Mouse (Mus musculus): ENCODE measurements around the gene Pole2. TPM values are rescaled to one million over a fixed set of nuclear protein-coding genes. Genes with fewer than 3 reads are reported as not detected.
A peak's percentile ranks its signal among the peaks of the same experiment; 100 is the strongest.
"Not testable (repeated sequence)": the region's sequence is repeated elsewhere in the genome, so short reads cannot be mapped to it uniquely, and the experiment has no call there.

Pole2 gene
- total RNA-seq, 2 experiments from 2014 or later, result 0.79 TPM; not detected in 1

DNA sequence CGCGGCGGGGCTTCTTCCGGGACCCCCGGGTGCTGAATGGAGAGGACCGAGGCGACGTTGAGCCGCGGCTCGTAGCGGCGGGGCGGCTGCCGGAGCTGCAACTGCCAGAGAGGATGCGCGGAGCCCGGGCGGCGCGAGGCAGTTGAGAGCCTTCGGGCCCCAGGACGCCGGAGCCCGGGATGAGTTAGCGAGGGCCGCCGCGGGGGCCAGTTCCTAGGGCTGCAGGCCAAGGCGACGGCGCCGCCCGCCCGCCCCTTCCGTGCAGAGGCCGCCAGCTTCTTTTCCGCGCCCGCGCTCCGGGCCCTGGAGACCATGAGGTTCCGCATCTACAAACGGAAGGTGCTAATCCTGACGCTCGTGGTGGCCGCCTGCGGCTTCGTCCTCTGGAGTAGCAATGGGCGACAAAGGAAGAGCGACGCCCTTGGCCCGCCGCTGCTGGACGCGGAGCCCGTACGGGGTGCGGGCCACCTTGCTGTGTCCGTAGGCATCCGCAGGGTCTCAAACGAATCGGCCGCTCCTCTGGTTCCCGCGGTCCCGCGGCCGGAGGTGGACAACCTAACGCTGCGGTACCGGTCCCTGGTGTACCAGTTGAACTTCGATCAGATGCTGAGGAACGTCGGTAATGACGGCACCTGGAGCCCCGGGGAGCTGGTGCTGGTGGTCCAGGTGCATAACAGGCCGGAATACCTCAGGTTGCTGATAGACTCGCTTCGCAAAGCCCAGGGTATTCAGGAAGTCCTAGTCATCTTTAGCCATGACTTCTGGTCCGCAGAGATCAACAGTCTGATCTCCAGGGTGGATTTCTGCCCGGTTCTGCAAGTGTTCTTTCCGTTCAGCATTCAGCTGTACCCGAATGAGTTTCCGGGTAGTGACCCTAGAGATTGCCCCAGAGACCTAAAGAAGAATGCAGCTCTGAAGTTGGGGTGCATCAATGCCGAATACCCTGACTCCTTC lies 43.4 kb downstream of the Pole2 start:
- DNase-seq (ENCODE audit: low spot score in 2 of 2), result no peak
- intact Hi-C loops (cut with DNase I), result loop anchor here (1.0 kb wide), 1 partner anchor 13 kb away; the partner anchor contains the start of gene Gm49383

DNA sequence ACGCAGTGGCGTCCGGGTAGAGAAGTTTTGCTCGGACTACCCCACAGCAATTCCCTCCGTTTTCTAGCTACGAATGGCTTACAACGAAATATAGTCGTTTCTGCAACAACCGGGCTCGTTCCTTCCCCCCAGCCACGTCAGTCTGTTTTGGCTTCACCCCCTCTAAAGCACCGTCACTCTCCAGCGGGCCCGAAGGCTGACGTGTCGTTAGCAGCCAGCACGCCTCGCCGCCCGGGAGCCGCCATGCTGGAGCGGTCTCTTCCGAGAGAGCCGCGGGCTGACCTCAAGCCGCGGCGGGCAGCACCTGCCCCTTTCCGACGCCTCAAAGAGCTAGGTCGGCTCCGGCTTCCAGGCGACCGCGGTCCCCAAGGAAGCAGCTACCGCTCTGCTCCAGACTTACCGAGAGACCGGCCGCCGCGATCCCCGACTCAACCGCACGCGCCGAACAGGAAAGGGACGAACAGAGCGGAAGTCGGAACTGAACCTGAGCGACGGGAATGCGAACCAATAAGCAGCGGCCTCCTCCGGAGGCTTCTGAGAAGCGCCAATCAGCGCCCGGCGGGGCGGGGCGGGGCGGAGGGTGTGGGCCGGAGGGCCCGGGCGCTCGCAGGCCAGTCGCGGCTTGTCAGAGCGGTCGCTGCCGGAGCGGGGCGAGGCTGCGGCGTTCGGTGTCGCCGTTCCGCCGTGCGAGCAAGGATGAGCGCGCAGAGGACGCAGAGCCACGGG lies 44.2 kb downstream of the Pole2 start, which contains the start of the genes Rpl36al and Mgat2:
Gene Rpl36al (minus strand): TSS at position 501 of the 726 bp plus-strand sequence.
Gene Mgat2 (plus strand): TSS at position 575 of the 726 bp plus-strand sequence.
- intact Hi-C loops (cut with DNase I), result loop anchor here (1.0 kb wide), 1 partner anchor 14 kb away; the partner anchor contains the start of gene Gm49383
- peak; percentile 98 for DNase-seq (ENCODE audit: low spot score in 2 of 2)

DNA sequence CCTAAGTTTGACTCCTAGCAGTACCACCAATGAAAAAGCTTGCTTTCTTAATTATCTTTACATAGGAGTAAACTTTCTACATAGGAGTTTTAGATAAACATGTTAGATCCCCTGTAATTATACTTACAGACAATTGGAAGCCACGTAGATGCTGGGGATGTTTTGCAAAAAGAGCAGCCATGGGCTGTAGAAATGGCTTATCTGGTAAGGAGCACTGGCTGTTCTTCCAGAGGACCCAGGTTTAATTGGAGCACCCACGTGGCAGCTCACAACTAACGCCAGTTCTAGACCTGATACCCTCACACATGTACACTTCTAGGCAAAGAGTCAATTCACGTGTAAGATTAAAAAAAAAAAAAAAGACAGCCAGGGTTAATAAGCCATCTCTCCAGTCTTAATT lies 46.2 kb downstream of the Pole2 start:
- intact Hi-C loops (cut with DNase I), result no loop called here
- no peak for DNase-seq (ENCODE audit: low spot score in 2 of 2)

DNA sequence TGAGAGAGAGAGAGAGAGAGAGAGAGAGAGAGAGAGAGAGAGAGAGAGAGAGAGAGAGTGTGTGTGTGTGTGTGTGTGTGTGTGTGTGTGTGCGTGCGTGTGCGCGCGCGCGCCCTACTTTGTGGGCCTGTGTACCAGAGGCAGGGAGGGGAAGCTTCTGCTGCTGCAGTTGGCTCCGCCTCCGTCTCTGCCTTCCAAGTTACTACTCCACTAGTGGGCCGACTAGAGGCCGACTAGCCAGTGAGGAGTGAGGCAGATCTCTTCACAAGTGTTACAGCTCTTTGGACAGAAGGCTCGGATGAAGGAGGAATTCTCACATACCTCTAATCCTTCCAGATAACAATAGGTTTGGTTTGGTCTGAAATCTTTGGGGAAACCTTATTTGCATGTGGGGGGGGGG lies 48.6 kb downstream of the Pole2 start:
- intact Hi-C loops (cut with DNase I), result no loop called here
- DNase-seq (ENCODE audit: low spot score in 2 of 2), result no peak

DNA sequence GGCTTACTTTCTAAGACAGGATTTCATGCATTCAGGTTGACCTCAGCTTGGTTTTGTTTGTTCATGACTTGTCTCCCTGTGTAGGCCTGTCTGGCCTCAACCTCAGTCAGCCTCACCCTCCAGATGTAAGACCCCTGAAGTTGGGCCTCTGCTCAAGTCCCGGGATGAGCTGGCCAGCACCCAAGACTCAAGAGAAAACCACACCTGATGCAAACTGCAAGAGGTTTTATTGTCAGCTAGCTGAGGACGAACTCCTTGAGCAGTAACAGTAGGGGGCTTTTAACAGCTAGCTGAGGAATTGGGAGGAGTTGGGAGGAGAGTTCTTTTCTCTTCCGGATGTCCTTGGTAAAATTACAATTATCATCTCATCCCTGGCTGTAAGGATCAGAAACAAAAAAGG lies 50.5 kb downstream of the Pole2 start:
- intact Hi-C loops (cut with DNase I), result no loop called here
- DNase-seq (ENCODE audit: low spot score in 2 of 2), result no peak

DNA sequence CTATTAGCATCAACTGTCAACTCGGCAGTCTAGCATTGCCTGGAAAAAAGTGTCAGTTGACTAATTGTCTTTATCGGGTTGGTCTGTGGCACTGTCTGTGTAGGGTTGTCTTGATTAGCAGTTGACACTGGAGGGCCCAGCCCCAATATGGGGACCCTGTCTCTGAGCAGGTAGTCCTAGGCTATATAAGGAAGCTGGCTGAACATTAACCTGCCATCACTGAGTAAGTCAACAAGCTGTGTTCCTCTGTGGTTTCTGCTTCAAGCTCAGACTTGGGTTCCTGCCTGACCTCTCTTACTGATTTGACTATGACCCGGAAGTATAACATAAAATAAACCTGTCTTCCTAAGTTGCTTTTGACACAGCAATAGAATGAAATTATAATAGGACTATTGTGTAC lies 52.0 kb downstream of the Pole2 start:
- intact Hi-C loops (cut with DNase I), result no loop called here
- DNase-seq (ENCODE audit: low spot score in 2 of 2), result no peak

DNA sequence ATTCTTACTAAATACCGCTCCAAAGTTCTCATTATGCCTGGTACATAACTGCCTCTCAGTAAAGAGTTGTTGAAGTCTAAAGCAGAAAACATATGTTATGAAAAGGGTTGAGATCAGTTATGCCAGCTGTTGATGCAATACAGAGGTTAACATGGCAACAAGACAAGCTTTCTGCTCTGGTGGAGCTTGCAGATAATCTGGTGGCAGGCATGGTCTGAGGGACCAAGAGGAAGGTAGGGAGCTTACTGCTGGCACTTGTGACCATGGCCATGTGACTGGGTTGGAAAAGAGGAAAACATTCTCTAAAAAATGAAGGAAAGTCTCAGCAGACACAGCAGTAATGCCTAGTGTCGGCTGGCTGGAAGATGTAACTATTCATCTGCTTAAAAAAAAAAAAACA lies 56.7 kb downstream of the Pole2 start:
- intact Hi-C loops (cut with DNase I), result no loop called here
- no peak for DNase-seq (ENCODE audit: low spot score in 2 of 2)

DNA sequence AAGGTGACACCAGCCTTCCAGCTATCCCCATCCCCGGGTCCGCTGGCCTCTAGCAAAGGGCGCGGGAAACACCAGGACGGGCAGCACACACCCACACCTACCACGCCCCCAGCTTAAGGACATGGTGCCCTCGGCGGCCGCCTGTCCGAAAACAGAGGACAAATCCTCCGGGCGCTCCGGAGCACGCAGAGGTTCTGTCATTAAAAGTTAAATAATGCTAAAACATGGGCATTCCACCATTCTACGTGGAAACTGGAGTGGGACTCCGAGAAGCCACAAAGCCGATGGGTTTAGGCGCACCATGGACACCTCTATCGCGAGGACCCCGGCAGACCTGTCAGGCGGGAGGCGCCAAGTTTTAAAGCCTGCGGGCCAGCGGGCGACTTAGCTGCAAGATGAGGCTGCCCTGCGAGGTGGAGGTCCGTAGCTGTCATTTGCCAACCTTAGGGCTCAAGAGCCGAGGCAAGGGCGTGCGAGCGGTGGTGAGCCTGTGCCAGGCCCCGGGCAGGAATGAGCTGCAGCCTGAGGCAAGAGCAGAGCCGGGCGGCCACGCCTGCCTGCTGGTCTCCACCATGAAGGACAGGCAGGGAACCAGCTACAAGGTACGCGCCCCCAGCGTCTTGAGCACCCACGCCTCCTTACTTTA lies 59.4 kb downstream of the Pole2 start, which contains the start of gene Lrr1:
Gene Lrr1 (plus strand): TSS at position 354 of the 646 bp plus-strand sequence.
- DNase-seq (ENCODE audit: low spot score in 2 of 2), result peak; percentile 83 to 88
- intact Hi-C loops (cut with DNase I), result no loop called here

DNA sequence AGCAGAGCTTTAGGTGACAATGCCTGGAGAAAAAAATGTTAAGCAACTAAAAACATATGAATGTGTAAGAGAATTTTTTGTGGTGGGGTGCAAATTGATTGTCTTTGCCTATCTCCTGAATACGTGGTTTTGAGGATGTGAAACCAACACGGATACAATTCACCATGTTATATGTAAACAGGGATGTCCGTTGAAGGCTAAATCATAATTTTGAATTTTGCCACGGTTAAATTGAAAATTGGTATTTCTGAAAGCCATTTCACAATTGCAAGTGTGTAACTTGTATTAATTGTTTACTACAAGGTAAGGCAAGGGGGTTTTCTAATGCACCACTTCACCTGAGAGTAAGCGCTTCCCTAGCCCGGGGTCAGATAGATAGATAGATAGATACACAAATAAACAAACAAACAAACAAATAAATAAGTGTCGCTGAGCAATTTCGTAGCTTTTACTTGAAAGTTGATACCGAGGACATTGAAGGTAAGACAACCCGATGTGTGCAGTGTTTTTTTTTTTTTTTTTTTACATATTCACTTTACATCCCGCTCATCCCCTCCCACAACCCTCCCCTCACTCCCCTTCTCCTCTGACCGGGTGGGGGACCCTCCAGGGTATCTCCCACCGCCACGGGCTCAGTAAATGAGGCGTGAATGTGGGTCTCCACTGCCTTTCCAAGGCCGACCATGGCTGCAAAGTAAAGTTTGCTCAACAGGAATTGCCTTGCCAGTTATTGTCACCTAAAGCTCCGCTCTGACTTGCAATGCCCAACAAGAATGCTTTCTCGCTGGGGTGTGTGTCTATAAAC lies 60.1 kb downstream of the Pole2 start:
- intact Hi-C loops (cut with DNase I), result no loop called here
- no peak for DNase-seq (ENCODE audit: low spot score in 2 of 2)

DNA sequence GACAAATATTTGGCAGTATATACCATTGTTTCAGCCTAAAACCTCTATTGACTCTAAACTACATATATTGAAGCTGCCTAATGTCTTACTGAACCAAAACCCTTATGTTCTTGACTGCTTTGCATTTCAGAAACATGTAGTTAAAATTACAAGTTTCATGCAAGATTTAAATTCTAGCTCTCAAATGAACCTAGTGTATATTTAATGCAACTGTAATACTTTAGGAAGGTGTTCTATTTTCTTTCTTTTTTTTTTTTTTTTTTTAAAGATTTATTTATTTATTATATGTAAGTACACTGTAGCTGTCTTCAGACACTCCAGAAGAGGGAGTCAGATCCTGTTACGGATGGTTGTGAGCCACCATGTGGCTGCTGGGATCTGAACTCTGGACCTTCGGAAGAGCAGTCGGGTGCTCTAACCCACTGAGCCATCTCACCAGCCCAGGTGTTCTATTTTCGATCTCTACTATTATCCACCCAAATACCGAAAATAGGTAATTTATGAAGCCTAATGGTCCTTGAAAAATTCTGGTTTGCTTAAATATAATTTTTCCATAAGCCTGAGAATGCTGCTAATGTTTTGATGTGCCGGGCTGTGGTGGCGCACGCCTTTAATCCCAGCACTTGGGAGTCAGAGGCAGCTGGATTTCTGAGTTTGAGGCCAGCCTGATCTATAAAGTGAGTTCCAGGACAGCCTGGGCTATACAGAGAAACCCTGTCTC lies 61.0 kb downstream of the Pole2 start:
- intact Hi-C loops (cut with DNase I); DNase-seq (ENCODE audit: low spot score in 2 of 2): not testable (repeated sequence)

DNA sequence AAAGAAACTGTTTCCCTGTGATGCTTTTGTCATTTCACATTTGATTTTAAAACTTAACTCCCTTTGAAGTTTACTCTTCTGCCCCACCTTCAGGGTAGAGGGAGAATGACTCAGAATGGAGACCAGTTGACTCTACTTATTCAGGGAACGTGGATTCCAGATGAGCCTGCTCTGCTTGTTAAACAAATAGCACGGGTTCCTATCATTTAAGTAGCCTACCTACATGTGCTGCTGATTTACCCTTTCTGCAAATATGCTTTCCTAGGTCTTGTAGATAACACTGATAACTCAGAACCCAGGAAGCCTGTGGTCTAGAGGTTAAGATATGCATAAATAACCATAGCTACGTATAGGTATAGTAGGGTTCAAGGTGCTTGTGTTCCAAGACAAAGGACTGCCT lies 63.1 kb downstream of the Pole2 start:
- intact Hi-C loops (cut with DNase I), result no loop called here

DNA sequence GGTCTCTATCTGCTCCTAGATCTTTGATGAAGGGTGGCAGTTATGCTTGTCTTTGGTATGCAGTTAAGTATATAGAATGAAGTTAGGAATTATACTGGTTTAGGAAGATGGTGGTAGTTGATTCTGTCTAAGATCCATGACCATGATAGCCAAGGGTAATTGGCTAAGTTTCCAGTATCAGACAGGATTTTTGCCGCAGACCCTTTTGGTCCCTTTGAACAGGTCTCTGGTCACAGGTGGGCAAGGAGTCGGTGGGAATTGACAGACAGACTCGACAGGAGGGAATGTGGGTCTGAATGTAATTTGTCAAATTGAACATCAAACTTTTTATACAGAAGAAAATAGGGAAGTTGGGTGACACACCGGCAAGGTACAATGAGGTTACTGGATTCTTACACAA lies 64.4 kb downstream of the Pole2 start:
- intact Hi-C loops (cut with DNase I); DNase-seq (ENCODE audit: low spot score in 2 of 2): not testable (repeated sequence)

More for the DNA sequence above, 63.1 kb downstream of the Pole2 start:
- DNase-seq (ENCODE audit: low spot score in 2 of 2), result no peak

DNA sequence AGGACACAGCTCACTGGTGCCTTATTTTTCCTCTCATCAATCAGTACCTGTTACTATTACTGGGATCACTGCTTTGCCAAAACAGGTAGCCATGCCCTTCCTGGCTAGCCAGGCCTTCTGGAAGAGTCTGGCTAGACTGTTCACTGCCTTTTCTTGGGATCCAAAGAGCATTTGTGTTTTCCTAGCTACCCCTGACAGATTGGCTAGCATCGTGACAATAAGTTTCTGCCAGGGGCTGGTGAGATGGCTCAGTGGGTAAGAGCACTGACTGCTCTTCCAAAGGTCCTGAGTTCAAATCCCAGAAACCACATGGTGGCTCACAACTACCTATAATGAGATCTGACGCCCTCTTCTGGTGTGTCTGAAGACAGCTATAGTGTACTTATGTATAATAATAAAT lies 67.3 kb downstream of the Pole2 start:
- intact Hi-C loops (cut with DNase I); DNase-seq (ENCODE audit: low spot score in 2 of 2): not testable (repeated sequence)

DNA sequence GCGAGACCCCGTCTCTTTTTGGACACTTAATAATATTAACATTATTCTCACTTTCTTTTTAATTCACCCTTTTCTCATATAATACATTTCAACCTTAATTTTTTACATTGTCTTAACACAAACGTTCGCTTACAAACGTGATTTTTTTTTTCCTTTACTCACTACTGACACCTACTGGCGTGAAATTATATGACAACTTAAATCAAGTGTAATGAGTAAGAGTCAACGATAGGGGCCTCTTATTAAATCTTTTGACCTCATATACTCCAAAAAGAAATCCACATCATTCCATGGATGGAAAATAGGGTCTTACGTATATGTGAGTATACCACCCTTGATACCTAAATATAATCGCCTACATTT lies 68.4 kb downstream of the Pole2 start:
- intact Hi-C loops (cut with DNase I), result no loop called here
- no peak for DNase-seq (ENCODE audit: low spot score in 2 of 2)

DNA sequence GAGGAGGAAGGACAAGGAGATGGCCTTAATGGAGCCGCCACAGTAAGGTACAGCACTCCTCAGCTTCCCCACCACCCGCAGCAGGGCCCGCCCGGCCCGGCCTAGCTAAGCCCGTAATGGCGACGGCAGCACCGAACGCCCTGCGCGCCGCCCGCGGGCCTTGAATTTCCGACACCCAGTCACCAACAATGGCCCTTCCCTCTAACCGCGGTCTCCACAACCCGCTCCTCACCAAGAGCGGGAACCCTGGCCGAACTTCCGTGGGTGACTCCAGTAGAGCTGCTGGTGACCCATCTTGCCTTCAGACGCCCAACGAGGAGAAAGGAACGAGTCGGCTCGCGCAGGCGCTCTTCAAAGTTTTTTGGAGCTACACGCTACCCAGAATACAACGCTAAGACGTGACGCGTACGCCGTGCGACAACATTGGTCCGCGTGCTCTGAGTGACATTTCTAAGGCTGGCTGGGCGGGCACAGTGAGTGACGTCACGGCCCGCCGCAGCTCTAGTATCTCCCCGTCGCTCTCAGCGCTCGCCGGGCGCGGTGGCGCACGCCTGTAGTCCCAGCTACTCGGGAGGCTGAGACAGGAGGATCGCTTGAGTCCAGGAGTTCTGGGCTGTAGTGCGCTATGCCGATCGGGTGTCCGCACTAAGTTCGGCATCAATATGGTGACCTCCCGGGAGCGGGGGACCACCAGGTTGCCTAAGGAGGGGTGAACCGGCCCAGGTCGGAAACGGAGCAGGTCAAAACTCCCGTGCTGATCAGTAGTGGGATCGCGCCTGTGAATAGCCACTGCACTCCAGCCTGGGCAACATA lies 69.0 kb downstream of the Pole2 start, which contains the start of gene Rps29:
Gene Rps29 (minus strand): TSS at position 422 of the 813 bp plus-strand sequence.
- intact Hi-C loops (cut with DNase I), result not testable (repeated sequence)
- peak; percentile 98 to 99 for DNase-seq (ENCODE audit: low spot score in 2 of 2)

DNA sequence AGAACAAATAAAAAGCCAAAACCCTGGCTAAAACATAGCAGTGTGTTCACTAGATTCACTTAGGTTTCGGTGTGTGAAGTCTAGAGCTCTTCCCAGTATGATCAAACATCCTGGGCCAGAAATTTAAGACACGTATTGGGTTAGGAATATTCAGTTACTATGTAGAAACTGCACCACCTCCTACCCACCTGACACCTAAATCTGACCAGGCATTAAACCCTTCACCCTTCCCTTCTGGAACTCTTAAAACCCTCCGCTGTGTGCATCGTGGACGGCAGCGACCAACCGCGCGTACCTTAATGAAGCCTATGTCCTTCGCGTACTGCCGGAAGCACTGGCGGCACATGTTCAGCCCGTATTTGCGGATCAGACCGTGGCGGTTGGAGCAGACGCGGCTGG lies 69.6 kb downstream of the Pole2 start:
- DNase-seq (ENCODE audit: low spot score in 2 of 2), result no peak
- intact Hi-C loops (cut with DNase I), result no loop called here

DNA sequence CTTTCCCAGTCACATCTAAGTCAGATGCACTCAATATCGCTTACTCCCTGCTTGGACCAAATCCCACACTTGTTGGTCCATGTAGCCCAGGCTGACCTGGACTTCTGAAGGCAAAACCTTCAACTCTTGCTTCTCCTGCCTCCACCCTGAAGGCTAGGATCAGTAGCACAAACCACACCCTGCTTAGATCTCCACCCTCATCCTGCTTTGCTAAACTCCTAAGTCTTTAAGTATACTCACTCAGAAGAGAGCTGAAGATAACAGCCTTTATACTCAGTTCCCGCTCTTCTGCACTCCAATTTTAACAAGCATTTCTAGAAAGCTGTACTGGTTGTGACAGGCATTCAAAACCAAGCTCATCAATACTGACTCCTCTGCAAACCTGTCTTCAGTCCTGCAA lies 70.9 kb downstream of the Pole2 start:
- intact Hi-C loops (cut with DNase I), result no loop called here
- DNase-seq (ENCODE audit: low spot score in 2 of 2), result no peak

DNA sequence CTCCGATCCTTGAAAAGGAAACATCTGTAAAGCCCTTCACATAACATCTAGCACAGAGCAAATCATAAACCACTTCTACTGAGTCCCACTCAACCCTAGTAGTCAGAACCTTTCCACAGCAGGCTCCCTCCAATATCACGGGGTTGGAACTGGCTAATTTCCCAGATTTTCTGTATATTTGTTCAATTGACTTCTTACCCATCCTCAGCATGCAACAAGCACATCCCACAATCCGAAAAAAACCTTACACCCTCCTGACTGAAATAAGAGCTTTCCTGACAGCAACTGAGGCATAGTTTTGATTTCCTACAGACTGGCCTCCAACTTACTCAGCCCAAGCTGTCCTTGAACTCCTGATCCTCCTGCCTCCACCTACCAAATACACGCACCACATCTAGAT lies 71.6 kb downstream of the Pole2 start:
- intact Hi-C loops (cut with DNase I), result no loop called here
- no peak for DNase-seq (ENCODE audit: low spot score in 2 of 2)

Measured in left cerebral cortex, postnatal 36 days (tissue).